Mouse (Mus musculus) testis, adult 2 months (tissue): ENCODE results near the gene Wfdc3. TPM values are rescaled to one million over a fixed set of nuclear protein-coding genes. Genes with fewer than 3 reads are reported as not detected.

Experiments used
- H3K27ac ChIP-seq: fragments of 200-500 bp; 2 replicates; pipeline ENCODE4 v1.5.1; 2012; ENCODE audit warnings: low read depth, low read length; ENCODE audit not compliant: control insufficient read depth, insufficient read depth
- H3K27me3 ChIP-seq: fragments of 200-500 bp; 2 replicates; pipeline ENCODE4 v1.6.1; 2012; ENCODE audit warnings: mild to moderate bottlenecking, low read length, moderate library complexity; ENCODE audit not compliant: control insufficient read depth, insufficient read depth
- H3K36me3 ChIP-seq: fragments of 200-500 bp; 2 replicates; pipeline ENCODE4 v1.6.1; 2012; ENCODE audit warnings: mild to moderate bottlenecking, low read length; ENCODE audit not compliant: control insufficient read depth, insufficient read depth
- H3K4me1 ChIP-seq: fragments of 200-500 bp; 2 replicates; pipeline ENCODE4 v1.6.1; 2012; ENCODE audit warnings: low read length; ENCODE audit not compliant: control insufficient read depth, insufficient read depth
- H3K4me3 ChIP-seq: fragments of 200-500 bp; 2 replicates; pipeline ENCODE4 v1.5.1; 2012; ENCODE audit warnings: low read depth, mild to moderate bottlenecking, low read length, moderate library complexity, mixed read lengths; ENCODE audit not compliant: control insufficient read depth
- CTCF ChIP-seq: fragments of 200-500 bp; IDR thresholded peaks from 2 replicates; pipeline ENCODE4 v1.5.1; 2012; ENCODE audit warnings: low read depth, mild to moderate bottlenecking, inconsistent platforms, low read length, moderate library complexity; ENCODE audit not compliant: control insufficient read depth, insufficient read depth, insufficient replicate concordance
- POLR2A ChIP-seq: fragments of 200-500 bp; IDR thresholded peaks from 2 replicates; pipeline ENCODE4 v1.6.1; 2012; ENCODE audit warnings: low read depth, mild to moderate bottlenecking, inconsistent platforms, low read length, moderate library complexity; ENCODE audit not compliant: control insufficient read depth
- polyA plus RNA-seq: library from polyadenylated mRNA; depleted of rRNA; stranded (reverse); fragments of >200 nt; gene quantifications from 2 replicates; pipeline ENCODE4 v1.2.3, GENCODE M21; 2012; rRNA removed

Gene Wfdc3
- polyA plus RNA-seq, 1 experiment: 120 TPM

DNA sequence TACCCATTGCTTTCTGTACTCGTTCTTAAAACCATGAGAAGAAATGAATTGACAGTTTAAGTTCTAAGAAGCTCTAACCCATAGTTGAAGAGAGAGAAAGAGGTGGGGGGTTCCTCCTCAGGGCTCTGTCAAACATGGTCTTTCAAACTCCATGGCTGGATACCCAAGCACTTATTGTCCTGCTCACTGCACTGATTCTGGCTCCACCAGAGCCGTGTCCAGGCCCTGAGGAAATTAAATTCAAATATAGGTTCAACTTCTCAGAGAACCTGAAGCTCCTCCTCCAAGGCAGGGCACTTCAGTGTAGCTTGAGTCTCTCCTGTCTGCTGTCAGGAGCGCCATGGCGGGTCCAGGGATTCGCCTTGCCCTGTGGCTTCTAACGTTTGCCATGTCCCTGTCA, 30.7 kb downstream of the Wfdc3 start, which contains the start of gene Spint5:
Spint5 (plus strand) TSS at position 301 of the 400 bp plus-strand sequence.
- H3K27me3 ChIP-seq: no peaks in the 10 kb centered on the region
- peak within 1 kb of the TSS; percentile 62 for H3K4me3 ChIP-seq
- H3K36me3 ChIP-seq: no peaks in the 10 kb centered on the region
- TF ChIP-seq CTCF: no peak
- TF ChIP-seq POLR2A: no peak
- peak within 1 kb of the TSS; percentile 53; the same call in 1 of the 2 replicates for H3K27ac ChIP-seq
- H3K4me1 ChIP-seq: peaks cover 4% of the 10 kb centered on the region

- H3K4me3 ChIP-seq: no peak overlapping the region
- H3K36me3 ChIP-seq: no peaks in the 10 kb centered on the region
- peaks cover 4% of the 10 kb centered on the region for H3K4me1 ChIP-seq
- no peaks in the 10 kb centered on the region for H3K27me3 ChIP-seq
- no peak overlapping the region for H3K27ac ChIP-seq
- TF ChIP-seq CTCF: no peak
- TF ChIP-seq POLR2A: no peak
Observed at GRCm38 (mm10) chr2:164705991-164706390, 39.7 kb downstream of the Wfdc3 start.

- H3K4me3 ChIP-seq: no peak overlapping the region
Observed at GRCm38 (mm10) chr2:164705328-164705727, 40.4 kb downstream of the Wfdc3 start.

GRCm38 (mm10) chr2:164704235-164704634, 41.5 kb downstream of the Wfdc3 start:
- Histone ChIP-seq H3K27ac (no peak overlapping the region), H3K36me3 (no peaks in the 10 kb centered on the region), H3K4me1 (peaks cover 4% of the 10 kb centered on the region), H3K4me3 (no peak overlapping the region), H3K27me3 (no peaks in the 10 kb centered on the region)
- TF ChIP-seq POLR2A (no peak), CTCF (no peak)

More at GRCm38 (mm10) chr2:164705328-164705727, 40.4 kb downstream of the Wfdc3 start:
- H3K36me3 ChIP-seq: no peaks in the 10 kb centered on the region
- H3K27ac ChIP-seq: no peak overlapping the region
- peaks cover 4% of the 10 kb centered on the region for H3K4me1 ChIP-seq
- no peaks in the 10 kb centered on the region for H3K27me3 ChIP-seq
- TF ChIP-seq CTCF: no peak
- no peak for TF ChIP-seq POLR2A

DNA sequence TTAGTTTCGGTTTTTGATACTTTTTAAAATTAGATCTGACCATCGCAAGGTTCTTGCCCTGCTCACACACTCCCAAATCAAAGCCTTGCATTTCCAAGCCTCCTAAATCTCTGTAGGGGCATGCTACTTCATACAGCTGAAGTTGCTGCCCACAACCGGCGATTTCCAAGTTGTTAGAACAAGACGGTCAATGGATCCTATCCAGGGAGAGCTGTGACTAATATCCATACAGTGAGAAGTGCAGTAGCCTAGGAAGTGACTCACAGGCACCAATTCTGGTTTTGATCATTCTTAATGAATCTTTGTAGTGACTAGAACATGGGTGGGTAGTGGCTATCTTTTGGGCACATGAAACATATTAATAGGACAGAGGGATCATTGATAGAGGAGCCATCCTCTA, 44.0 kb downstream of the Wfdc3 start:
- TF ChIP-seq CTCF: no peak
- Histone ChIP-seq H3K27me3 (no peaks in the 10 kb centered on the region), H3K36me3 (no peaks in the 10 kb centered on the region), H3K27ac (no peak overlapping the region), H3K4me3 (no peak overlapping the region), H3K4me1 (peaks cover under 1% of the 10 kb centered on the region)

GRCm38 (mm10) chr2:164700959-164701358, 44.8 kb downstream of the Wfdc3 start:
- Histone ChIP-seq H3K27ac (no peak overlapping the region), H3K4me3 (no peak overlapping the region), H3K27me3 (no peaks in the 10 kb centered on the region), H3K36me3 (no peaks in the 10 kb centered on the region), H3K4me1 (no peaks in the 10 kb centered on the region)
- TF ChIP-seq CTCF (no peak), POLR2A (no peak)

GRCm38 (mm10) chr2:164698201-164698600, 47.5 kb downstream of the Wfdc3 start, which contains the start of gene Spint4:
TSS of gene Spint4 (plus strand) at chr2:164698501.
- TF ChIP-seq CTCF (no peak), POLR2A (no peak)
- H3K27ac ChIP-seq: no peak within 1 kb of the TSS
- H3K27me3 ChIP-seq: no peaks in the 10 kb centered on the region
- H3K4me3 ChIP-seq: no peak within 1 kb of the TSS
- no peaks in the 10 kb centered on the region for H3K36me3 ChIP-seq
- no peaks in the 10 kb centered on the region for H3K4me1 ChIP-seq

- H3K27ac ChIP-seq: no peak within 1 kb of the TSS
- H3K36me3 ChIP-seq: no peaks in the 10 kb centered on the region
- no peaks in the 10 kb centered on the region for H3K27me3 ChIP-seq
- H3K4me3 ChIP-seq: no peak within 1 kb of the TSS
- TF ChIP-seq POLR2A: no peak
- TF ChIP-seq CTCF: no peak
- H3K4me1 ChIP-seq: peaks cover 3% of the 10 kb centered on the region; the same call in 1 of the 2 replicates
Observed at GRCm38 (mm10) chr2:164684807-164685206, 60.9 kb downstream of the Wfdc3 start, which contains the start of gene Wfdc13. TSS of gene Wfdc13 (plus strand) at chr2:164685107.

Other genes with a start within 250 kb of the Wfdc3 start
- 77.6 and 85.6 TPM in 2 replicates for gene Pigt, start 248.4 kb downstream of the Wfdc3 start, polyA plus RNA-seq
- 0.51 and 0.72 TPM in 2 replicates for gene Wfdc2, start 183.5 kb downstream of the Wfdc3 start, polyA plus RNA-seq
- 37.5 TPM in 1 of 2 replicates, not detected in the other for gene Spint3, start 172.5 kb downstream of the Wfdc3 start, polyA plus RNA-seq
- 23.9 and 25.0 TPM in 2 replicates for gene Wfdc6a, start 160.5 kb downstream of the Wfdc3 start, polyA plus RNA-seq
- gene Eppin, start 152.3 kb downstream of the Wfdc3 start, polyA plus RNA-seq: 52.4 and 70.8 TPM in 2 replicates
- 2.4 and 17.5 TPM in 2 replicates for gene Wfdc6b, start 132.4 kb downstream of the Wfdc3 start, polyA plus RNA-seq
- gene Wfdc8, start 132.3 kb downstream of the Wfdc3 start, polyA plus RNA-seq: 3.8 and 15.4 TPM in 2 replicates
- gene Wfdc16, start 107.1 kb downstream of the Wfdc3 start, polyA plus RNA-seq: 0.12 and 33.5 TPM in 2 replicates
- gene Wfdc10, start 89.9 kb downstream of the Wfdc3 start, polyA plus RNA-seq: 163 and 447 TPM in 2 replicates
- gene Wfdc9, start 89.3 kb downstream of the Wfdc3 start, polyA plus RNA-seq: 0.48 and 29.2 TPM in 2 replicates
- 0.20 TPM in 1 of 2 replicates, not detected in the other for gene Wfdc11, start 71.8 kb downstream of the Wfdc3 start, polyA plus RNA-seq
- gene Wfdc13, start 60.8 kb downstream of the Wfdc3 start, polyA plus RNA-seq: 0.32 and 36.5 TPM in 2 replicates
- not detected in 2 replicates for gene Spint4, start 47.4 kb downstream of the Wfdc3 start, polyA plus RNA-seq
- gene Spint5, start 30.6 kb downstream of the Wfdc3 start, polyA plus RNA-seq: 0.69 and 0.93 TPM in 2 replicates
- gene Dnttip1, start 52 bp upstream of the Wfdc3 start, polyA plus RNA-seq: 32.4 and 43.1 TPM in 2 replicates
- gene Ube2c, start 24.0 kb upstream of the Wfdc3 start, polyA plus RNA-seq: 57.7 and 60.0 TPM in 2 replicates
- 0.89 and 5.6 TPM in 2 replicates for gene Tnnc2, start 34.0 kb upstream of the Wfdc3 start, polyA plus RNA-seq
- gene Snx21, start 39.9 kb upstream of the Wfdc3 start, polyA plus RNA-seq: 9.7 and 11.9 TPM in 2 replicates
- 45.6 and 47.9 TPM in 2 replicates for gene Acot8, start 59.0 kb upstream of the Wfdc3 start, polyA plus RNA-seq
- gene Zswim3, start 59.2 kb upstream of the Wfdc3 start, polyA plus RNA-seq: 18.0 and 19.5 TPM in 2 replicates
- gene Zswim1, start 76.8 kb upstream of the Wfdc3 start, polyA plus RNA-seq: 25.3 and 26.0 TPM in 2 replicates
- 154 and 173 TPM in 2 replicates for gene Spata25, start 82.6 kb upstream of the Wfdc3 start, polyA plus RNA-seq
- gene Ctsa, start 86.9 kb upstream of the Wfdc3 start, polyA plus RNA-seq: 22.7 and 25.9 TPM in 2 replicates
- gene Neurl2, start 87.5 kb upstream of the Wfdc3 start, polyA plus RNA-seq: 1.2 and 1.3 TPM in 2 replicates
- gene Pltp, start 111.8 kb upstream of the Wfdc3 start, polyA plus RNA-seq: 18.0 and 23.7 TPM in 2 replicates
- gene Pcif1, start 133.4 kb upstream of the Wfdc3 start, polyA plus RNA-seq: 17.0 and 19.3 TPM in 2 replicates
- gene Zfp335, start 165.8 kb upstream of the Wfdc3 start, polyA plus RNA-seq: 9.8 and 10.6 TPM in 2 replicates
- gene Mmp9, start 194.8 kb upstream of the Wfdc3 start, polyA plus RNA-seq: 0.37 and 0.61 TPM in 2 replicates
- 15.9 and 16.6 TPM in 2 replicates for gene Slc12a5, start 214.9 kb upstream of the Wfdc3 start, polyA plus RNA-seq